Mouse (Mus musculus) induced T-regulatory cell, adult 2 months (primary cell): Measurements from ENCODE around the gene Gm13889.
A peak's percentile ranks its signal among the peaks of the same experiment; 100 is the strongest.

Experiments used
- DNase-seq: peaks from one replicate; pipeline ENCODE4 v3.0.0-alpha.2; 2012; ENCODE audit warnings: low read depth

Gm13889 gene

DNA sequence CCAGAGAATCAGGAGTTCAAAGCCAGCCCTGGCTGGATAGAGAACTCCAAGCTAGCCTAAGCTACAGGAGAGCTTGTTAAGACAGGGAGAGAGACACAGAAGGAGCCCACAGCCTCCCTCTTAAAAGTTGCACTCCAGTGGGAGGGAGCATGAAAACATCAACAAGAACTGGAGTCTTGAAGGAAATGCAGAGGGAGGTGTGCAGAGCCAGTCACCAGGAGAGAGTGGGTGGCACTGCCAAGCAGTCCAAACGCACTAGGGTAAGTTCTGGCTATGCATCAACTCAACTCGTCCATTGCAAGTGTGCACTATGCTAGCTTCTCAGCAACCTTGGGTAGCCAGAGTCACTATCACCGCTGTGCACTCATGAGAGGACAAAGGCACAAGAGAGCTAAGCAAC lies 1.2 kb upstream of the Gm13889 start:
- DNase-seq: no peak

DNA sequence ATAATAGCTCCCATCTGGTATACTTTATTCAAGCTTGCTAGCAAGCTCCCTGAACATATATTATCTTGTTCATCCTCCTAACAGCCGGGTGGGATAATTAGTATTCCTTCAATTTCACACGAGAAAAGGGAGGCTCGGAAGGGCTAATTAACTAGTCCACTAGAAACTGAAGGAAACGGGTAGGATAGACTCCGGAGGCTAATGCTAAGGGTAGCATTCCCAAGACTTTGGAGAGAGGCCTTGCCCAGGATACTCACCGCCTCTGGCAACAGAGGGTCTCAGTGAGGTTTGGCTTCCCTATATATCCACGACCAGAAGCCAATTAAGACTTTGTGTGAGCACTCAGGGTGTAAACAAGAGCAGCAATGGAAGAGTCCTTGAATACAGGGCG lies 779 bp upstream of the Gm13889 start:
- no peak for DNase-seq

DNA sequence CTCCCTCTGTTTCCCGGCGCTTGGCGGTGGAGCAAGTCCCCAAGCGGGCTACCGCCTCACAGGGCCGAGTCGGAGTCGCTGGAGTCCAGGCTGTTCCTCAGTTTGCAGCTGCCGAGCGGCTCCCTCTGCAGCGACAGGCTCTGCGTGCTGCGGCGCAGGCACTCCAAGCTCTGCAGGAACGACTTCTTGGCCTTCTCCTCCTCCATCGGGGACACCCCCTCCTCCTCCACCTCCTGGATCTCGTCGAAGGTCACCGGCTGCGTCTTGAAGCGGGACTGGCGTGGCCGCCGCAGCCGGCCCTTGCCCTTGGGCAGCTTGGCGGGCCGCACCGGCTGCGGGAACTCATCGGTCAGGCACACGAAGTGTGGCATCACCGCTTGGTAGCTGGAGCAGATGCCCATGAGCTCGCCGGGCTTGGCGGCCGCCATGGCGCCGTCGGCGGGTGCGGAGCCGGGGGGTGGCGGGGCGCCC lies 635 bp downstream of the Gm13889 start:
- DNase-seq: peak; percentile 15

DNA sequence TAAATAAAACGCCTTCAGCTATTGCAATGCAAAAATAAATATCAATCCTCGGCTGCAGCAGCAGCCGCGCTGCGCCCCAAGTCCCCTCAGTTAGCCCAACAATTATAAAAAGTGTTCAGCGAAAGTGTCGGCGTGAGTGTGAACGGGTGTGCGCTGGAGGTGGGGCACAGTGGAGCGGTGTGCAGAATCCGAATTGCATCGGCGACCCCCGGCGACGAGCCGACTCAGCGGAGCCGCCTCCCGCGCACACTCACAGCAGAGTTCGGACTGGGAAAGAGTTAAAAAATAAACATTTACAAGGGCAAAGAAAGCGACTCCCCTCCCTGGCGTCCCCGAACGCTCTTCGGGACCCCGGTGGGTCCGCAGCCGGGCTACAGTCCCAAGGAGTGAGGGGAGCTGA lies 1.1 kb downstream of the Gm13889 start:
- no peak for DNase-seq

DNA sequence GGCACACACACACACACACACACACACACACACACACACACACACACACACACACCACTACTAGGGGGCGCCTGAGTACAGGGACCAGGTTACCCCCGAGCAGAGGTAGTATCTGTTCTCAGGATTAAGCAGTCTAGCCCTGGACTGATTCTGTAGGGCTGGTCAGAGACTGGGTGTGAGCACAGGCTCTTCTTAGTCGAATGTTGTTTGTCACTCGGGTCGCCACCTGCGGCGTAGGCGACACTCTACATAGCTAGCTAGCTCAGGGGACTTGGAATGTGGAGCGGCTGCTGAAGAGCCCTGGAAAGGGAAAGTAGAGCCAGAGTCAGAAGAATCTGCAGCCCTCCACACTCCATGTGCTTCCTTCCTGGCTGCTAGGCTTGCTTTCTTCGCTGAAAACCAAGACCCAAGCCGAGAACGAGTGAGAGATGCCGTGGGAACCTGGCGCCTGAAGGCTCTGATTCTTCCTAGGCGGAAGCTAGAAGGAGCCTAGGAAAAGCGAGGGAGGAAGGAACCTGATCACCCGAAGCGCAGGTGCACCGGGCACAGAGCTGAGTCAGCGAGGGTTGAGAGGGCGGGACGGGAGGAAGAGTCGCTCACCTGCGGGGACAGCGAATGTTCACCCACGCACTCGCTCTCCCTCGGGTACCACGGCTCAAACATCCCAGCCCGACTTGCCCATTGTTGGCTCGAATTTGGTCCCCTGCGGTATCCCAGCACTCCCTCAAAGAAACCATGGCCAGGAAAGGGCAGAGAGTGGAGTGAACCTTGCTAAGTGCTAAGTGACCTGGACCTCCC lies 2.0 kb downstream of the Gm13889 start:
- DNase-seq: peak; percentile 19

DNA sequence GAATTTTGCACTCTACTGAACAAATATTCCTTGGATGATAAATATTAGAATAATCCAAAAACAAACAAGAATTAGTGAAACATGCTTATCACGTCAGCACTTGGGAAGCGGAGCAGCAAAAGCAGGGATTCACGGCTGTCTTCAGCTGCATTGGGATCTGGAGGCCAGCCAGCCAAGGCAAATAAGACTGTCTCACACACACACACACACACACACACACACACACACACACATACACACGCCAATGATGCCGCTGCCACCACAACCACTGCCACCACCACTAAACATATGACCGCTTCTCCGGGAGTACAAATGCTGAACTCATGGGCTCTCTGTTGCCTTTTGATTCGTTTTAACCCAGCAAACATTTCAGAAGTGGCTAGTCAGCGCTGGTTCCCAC lies 3.3 kb downstream of the Gm13889 start:
- no peak for DNase-seq

DNA sequence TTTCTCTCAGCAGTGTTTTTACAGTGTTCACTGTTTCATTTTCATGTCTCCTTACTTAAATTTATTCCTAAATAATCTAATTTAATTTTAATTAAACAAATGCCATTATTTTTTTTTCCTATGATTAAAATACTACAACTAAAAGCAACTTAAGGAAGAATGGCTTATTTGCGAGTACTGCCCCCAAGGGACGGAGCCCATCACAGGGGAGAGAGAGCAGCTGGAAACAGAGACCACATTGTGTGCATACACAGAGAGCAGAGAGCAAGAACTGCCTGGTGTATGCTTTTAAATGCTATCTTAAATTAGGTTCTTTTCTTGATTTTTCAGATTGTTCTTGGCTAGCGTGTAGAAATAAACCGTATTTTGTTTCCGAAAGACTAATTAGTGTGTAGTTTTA lies 10.0 kb downstream of the Gm13889 start:
- no peak for DNase-seq

DNA sequence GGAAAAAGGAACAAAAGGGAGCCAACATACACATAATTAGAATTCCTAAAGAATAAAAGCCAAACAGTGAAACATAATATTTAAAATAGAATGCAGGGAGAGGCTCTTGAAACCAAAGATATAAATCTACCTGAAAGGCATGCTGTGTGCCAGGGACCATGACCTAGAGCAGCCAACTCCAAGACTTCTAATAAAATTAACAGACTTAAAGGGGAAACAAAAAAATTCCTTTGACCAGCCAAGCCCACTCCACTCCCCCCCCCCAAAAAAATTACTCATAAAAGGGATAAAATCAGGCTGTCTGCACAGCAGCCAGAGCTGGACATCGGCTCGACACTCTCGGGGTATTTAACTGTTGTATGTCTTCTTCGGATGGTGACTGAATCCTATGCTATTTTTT lies 12.1 kb downstream of the Gm13889 start:
- no peak for DNase-seq

DNA sequence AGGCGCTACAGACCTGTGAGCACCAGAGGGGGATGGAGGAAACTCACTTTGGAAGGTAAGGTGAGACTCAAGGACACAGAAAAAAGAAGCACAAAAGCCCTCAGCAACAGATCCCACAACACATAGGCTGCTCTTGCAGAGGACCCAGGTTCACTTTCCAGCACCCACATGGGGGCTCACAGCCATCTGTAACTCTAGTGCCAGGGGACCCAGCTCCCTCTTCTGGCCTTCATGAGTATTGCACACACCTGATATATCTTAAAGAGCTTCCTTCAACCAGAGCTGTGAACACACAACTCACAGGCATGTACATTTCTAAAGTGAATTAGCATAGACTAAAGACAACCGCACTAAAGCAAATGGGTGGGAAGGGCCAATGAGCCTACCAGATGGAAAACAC lies 12.9 kb downstream of the Gm13889 start:
- DNase-seq: peak; percentile 40

DNA sequence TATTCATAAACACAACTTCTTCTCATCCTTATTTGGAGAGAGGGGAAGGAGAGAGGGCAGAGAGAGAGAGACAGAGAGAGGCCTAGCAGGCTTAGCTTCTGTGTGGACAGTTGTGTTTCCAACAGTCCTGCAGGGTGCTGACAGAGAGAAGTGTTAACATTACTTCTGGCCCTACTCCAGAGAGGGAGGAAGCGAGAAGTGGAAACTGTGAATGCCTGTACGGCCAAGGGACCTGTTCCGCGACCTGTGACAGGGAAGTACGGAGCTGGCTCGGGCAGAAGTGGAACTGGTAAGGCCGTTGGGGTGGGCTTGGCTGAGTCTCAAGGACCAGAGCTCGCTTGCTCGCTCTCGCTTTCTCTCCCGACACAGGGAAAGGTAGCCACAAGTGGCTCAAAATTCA lies 15.3 kb downstream of the Gm13889 start:
- DNase-seq: no peak

DNA sequence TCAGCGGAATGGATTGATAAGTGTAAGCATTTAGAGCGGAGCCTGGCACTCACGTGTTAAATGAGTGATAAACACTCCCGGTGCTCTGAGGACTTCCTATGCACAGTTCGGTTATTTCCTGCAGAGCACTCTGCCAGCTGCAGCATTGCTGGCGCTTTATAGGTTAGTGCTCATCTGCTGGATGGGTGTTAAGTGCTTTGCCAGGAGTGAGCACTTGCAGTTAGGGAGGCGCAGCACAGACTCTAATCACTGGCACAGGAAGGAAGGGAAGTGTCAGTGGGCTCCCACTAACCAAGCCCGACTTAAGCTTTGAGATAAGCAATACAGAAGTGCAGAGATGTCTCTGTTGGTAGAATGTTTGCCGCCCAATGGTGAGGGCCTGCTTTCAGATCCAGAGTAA lies 18.5 kb downstream of the Gm13889 start:
- DNase-seq: no peak

DNA sequence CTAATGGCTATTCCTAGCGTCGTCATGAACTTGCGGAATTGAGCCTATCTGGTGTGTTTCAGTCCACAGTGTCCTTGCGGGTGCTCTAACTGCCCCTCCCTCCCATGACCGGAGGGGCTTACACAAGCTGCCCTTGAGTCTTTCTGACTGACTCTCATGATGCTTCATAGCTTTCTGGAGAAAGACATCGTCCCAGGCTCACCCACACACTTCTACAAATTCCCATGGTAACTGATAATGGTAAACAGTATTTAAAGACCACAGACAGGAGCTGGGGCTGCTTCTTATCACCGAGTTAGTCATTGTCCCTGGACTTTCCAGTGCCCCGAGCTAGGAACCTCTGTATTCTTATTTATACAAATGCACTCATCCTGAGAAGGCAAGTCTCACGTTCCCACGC lies 28.1 kb downstream of the Gm13889 start:
- no peak for DNase-seq

DNA sequence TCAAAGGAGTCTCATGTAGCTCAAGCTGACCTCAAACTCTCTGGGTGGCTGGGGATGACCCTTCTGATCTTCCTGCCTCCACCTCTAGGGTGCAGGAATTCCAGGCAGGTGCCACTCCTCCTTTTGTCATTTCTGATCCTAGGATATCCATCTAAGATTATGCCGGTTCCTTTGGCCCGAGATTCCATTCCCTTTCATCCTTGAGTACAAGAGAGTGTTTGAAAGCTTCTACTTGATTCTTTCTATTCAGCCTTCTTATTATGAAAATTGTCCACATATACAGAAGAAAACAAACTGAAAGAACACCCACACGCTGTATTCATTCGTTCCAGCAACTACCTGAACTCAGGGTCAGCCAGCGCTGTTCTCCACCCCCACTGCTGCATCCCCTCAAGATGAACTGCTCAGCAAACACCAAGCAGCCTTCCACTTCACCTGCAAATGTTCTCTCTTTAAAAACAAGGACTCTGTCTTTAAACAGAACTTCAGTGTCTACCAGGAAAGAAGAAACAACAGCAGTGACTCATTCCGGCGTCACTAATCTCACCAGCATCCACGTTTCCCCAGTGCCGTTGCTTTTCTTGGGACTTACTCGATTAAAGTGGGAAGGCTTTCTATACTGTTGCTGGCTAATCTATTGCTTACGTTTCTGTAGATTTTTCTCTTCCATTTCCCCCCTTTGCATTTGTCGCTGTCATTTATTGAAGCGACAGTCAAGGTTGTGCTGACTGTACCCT lies 29.1 kb downstream of the Gm13889 start:
- no peak for DNase-seq

DNA sequence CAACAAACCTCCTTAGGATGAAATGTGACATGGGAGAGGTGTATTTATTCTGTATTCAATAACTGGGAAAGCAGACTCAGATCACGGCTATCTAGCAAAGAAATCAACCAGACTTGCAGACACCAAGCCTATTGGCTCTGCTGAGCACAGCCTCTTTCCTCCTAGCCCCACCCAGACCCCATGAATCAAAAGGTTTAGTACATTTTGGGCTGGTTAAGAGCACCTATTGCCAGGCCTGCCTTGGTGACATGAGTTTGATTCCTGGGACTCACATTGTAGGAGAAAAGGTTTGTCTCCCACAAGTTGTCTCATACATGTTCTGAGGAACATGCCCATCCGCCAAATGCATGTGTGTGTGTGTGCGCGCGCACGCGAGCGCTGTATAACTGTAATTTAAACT lies 30.9 kb downstream of the Gm13889 start:
- no peak for DNase-seq

DNA sequence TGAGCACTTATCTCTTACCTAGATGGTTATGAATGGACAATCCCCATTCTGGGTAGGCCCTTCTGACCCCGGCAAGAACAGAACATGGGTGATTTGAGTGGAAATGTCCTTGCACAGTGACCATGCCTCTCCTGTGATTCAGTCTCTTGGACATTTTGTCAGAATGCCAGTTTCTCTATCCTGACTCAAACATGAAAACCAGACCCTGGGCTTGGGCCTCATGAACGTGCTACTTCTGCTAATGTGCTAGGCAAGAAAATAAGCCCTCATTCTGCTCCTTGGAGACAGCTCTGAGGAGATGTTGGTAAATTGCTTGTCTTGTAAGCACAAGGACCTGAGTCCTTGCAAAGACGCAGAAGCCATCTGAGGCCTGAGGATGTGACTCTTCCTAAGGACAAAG lies 37.9 kb downstream of the Gm13889 start:
- DNase-seq: no peak

DNA sequence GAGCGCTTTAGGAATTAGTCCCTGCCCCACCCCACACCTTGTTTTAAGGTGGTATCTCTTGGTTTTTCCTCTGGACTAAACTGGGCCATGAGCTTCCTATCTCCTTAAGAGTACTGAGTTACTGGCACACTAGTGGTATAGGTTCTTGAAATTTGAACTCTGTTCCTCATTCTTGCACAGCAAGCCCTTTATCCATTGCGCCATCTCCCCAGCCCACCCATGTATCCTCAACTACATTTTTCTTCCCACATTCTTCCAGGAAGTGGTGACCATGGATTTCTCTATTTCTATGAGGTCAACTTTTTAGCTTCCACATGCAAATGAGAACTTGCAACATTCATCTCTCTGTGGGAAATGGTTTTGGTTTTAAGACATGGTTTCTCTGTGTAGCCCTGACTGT lies 43.4 kb downstream of the Gm13889 start:
- DNase-seq: no peak

DNA sequence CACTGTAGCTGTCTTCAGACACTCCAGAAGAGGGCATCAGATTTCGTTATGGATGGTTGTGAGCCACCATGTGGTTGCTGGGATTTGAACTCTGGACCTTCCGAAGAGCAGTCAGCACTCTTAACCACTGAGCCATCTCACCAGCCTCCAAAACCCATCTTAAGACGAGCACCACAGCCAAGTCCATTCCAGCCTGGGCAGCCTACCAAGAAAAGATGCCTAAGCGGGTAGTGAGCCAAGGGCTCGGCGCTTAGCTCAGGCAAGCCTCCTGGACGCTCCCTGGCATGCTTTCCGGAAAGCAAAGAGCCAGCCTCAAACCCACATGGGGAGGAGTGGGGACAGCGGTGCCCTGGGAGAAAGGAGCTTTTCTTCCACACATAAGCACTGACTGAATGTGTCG lies 45.1 kb downstream of the Gm13889 start:
- no peak for DNase-seq

DNA sequence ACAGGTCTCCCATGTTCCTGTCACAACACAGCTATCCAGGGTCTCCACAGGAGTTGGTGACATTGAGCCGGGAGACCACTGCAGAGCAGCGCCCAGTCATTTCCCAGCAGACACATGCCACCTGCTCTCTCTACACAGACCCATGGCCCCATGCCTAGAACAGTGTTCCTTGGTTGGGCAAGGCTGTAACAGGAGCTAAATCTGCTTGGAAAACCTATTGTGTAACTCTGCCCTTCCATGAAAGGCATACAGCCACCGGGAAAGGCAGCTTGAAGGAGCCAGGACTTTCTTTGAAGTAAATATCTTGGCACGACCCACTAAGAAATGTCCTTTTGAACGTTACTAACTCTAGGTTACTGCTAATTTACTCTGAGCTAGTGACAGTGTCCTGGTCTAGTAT lies 47.3 kb downstream of the Gm13889 start:
- DNase-seq: no peak

DNA sequence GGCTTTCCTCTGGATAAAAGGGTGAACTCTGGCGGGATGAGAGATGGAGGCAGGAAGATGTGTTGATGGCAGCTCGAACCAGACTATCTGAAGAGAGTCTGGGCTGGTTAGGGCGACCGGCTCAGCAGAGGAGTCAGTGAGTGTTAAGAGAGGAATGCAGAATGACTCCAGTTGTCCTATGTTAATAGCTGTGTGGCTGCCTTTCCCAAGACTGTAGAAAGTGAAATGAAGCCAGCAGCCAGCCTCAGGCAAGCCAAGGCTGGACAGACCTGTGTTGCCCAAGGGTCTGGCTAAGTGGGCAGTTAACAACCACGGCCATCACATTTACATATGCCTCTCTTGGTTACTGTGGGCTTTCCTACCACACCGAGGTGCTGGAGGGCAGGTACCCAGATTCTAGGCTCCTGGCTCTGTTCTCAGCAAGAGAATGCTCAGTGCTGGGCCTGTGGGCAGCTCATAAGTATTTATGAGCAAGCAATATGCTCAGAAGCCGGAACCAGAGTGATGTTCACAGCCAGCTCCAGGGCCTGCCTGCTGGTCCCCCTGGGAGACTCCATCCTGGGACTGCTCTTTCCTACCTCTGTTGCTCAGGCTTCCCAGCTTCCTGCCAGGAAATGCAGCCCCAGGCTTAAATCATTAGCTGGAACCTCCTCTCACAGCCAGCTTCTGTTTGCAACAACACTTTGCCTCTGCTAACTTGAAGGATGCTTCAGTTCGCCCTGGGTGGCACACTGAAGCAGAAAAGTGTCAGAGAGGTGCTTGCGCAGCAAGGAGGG lies 49.3 kb downstream of the Gm13889 start:
- DNase-seq: no peak

DNA sequence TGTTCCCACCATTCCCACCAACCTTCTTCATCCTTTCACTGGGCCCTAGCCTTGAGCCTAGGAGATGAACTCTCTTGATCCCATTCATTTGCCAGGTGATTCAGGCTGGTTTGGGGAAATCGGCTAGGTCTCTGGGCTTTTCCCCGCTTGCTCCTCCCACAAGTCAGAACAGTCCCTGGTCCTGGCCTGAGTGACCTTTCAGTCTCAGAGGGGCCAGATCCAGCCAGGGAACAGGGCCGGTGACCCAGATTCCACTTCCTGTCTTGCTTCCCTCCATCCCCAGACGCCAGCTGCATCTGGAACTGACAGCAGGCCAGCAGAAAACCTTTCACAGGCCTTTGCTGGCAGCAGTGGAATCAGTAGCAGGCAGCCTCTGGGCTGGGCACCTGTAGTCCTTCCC lies 50.7 kb downstream of the Gm13889 start:
- DNase-seq: no peak
